In the genomic region with DNA sequence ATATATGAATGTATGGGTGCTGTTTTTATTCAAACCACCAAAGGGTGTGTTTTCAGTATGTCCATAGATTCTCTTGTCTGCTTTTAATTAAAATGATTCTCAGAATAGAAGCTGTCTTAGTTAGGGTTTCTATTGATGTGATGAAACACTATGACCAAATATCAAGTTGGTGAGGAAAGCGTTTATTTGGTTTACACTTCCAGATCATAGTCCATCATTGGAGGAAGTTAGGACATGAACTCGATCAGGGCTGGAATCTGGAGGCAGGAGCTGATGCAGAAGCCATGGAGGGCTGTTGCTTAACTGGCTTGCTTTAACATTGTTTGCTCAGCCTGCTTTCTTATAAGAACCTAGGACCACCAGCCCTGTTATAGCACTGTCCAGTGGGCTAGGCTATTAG, we compare ENCODE assay signal across 20 mouse cellular contexts. TPM values are rescaled to one million over a fixed set of nuclear protein-coding genes. Genes with fewer than 3 reads are reported as not detected.
DNase-seq lines count a peak whose midpoint lies in the region; ATAC-seq and TF ChIP-seq lines count a peak whose summit lies in the region.
"Had no signal": no experiment of that assay in that cellular context is flagged by ENCODE, and none has a peak within 500 bp of the region (broad histone marks: within the 10 kb centered on the region; RNA-seq: fewer than 3 reads in every experiment).

No protein-coding gene starts in this region.

- DNase-seq in liver, adult 2 months (ENCODE audit: extremely low read depth, low read depth, low spot score): peak; percentile 93
- DNase-seq in liver: no peak
- no peak for DNase-seq in liver, embryonic 11.5 days (ENCODE audit: low spot score)
- no peak for DNase-seq in liver, postnatal 0 days
- DNase-seq: adrenal gland, adult 2 months; adrenal gland, adult 8-10 months; adrenal gland, postnatal 10 days; adrenal gland, postnatal 14 days; adrenal gland, postnatal 25 days; adrenal gland, postnatal 36 days; B cell, adult 2 months; cerebellum, adult 11 months; cerebellum, adult 11-12 months; cerebellum, adult 18-20 months had no signal

- H3K79me2 ChIP-seq in liver, adult 2 months (ENCODE audit: control insufficient read depth, insufficient read depth, low read length): peaks cover 32% of the 10 kb centered on the region

- WGBS in liver, adult 2 months: 21% methylated on average over 2 of the region's 2 CpGs
- WGBS in liver, embryonic 16.5 days (ENCODE audit: insufficient replicate concordance): 65% methylated on average over 2 of the region's 2 CpGs
- 79% methylated on average over 2 of the region's 2 CpGs for WGBS in liver, embryonic 11.5 days
- WGBS in liver, postnatal 0 days (ENCODE audit: insufficient replicate concordance): 57% methylated on average over 2 of the region's 2 CpGs
- WGBS in liver, embryonic 12.5 days (ENCODE audit: insufficient replicate concordance): 71% methylated on average over 2 of the region's 2 CpGs

- no peak overlapping the region for H3K4me2 ChIP-seq in liver, embryonic 16.5 days (ENCODE audit: low read depth, low read length)
- no peak overlapping the region for H3K4me2 ChIP-seq in liver, embryonic 11.5 days
- no peak overlapping the region; the same call in 1 of the 2 replicates for H3K4me2 ChIP-seq in liver, postnatal 0 days (ENCODE audit: low read depth, low read length)
- H3K4me2 ChIP-seq in liver, embryonic 12.5 days: no peak overlapping the region

- TF ChIP-seq CTCF in liver, adult 2 months (IDR thresholded peaks at IDR 0.05; ENCODE audit: low read depth, low read length): no peak
- TF ChIP-seq CTCF in liver, postnatal 0 days (IDR thresholded peaks at IDR 0.05; ENCODE audit: low read depth): no peak

- H3K27me3 ChIP-seq in liver, adult 2 months (ENCODE audit: control insufficient read depth, insufficient read depth, low read length): no peaks in the 10 kb centered on the region
- no peaks in the 10 kb centered on the region for H3K27me3 ChIP-seq in liver, embryonic 16.5 days (ENCODE audit: control insufficient read depth, insufficient read depth, low read depth, low read length)
- no peaks in the 10 kb centered on the region for H3K27me3 ChIP-seq in liver, embryonic 11.5 days (replicated peaks; ENCODE audit: control insufficient read depth, insufficient read depth, low read length)
- H3K27me3 ChIP-seq in liver, postnatal 0 days (ENCODE audit: insufficient read depth, low read length): no peaks in the 10 kb centered on the region
- H3K27me3 ChIP-seq in liver, embryonic 12.5 days (replicated peaks): no peaks in the 10 kb centered on the region
- H3K27me3 ChIP-seq: CH12.LX, Patski had no signal

- peaks cover 5% of the 10 kb centered on the region for H3K9me3 ChIP-seq in liver, embryonic 16.5 days (replicated peaks; ENCODE audit: control insufficient read depth, low read length)
- 0 out of 2 replicates have a peak, but pooled peaks cover 2% of the 10 kb centered on the region for H3K9me3 ChIP-seq in liver, embryonic 11.5 days (ENCODE audit: control insufficient read depth, low read length)
- peaks cover 10% of the 10 kb centered on the region; the same call in 1 of the 2 replicates for H3K9me3 ChIP-seq in liver, postnatal 0 days (ENCODE audit: low read length)
- H3K9me3 ChIP-seq in liver, embryonic 12.5 days (replicated peaks): peaks cover 12% of the 10 kb centered on the region

- TF ChIP-seq POLR2A in liver, adult 2 months (IDR thresholded peaks at IDR 0.05; ENCODE audit: extremely low read depth, insufficient read depth, low read length): no peak

- no peak overlapping the region for H3K27ac ChIP-seq in liver, adult 2 months (replicated peaks; ENCODE audit: insufficient read depth, low read depth, low read length)
- H3K27ac ChIP-seq in liver, embryonic 16.5 days (ENCODE audit: low read length): no peak overlapping the region
- no peak overlapping the region for H3K27ac ChIP-seq in liver, embryonic 11.5 days (ENCODE audit: low read depth, low read length)
- H3K27ac ChIP-seq in liver, postnatal 0 days (ENCODE audit: low read depth): peak overlapping the region; percentile 58; the same call in 1 of the 2 replicates
- H3K27ac ChIP-seq in liver, embryonic 12.5 days: no peak overlapping the region

- H3K4me1 ChIP-seq in liver, adult 2 months (ENCODE audit: control insufficient read depth, insufficient read depth, low read length): peaks cover 34% of the 10 kb centered on the region
- H3K4me1 ChIP-seq in liver, embryonic 16.5 days (ENCODE audit: control insufficient read depth, low read depth, low read length): no peaks in the 10 kb centered on the region; the same call in none of the 2 replicates
- H3K4me1 ChIP-seq in liver, embryonic 11.5 days (replicated peaks; ENCODE audit: control insufficient read depth, insufficient read depth, low read length): no peaks in the 10 kb centered on the region; the same call in 1 of the 2 replicates
- H3K4me1 ChIP-seq in liver, postnatal 0 days (ENCODE audit: insufficient read depth): peaks cover 11% of the 10 kb centered on the region
- H3K4me1 ChIP-seq in liver, embryonic 12.5 days: peaks cover 15% of the 10 kb centered on the region

- no peaks in the 10 kb centered on the region for H3K36me3 ChIP-seq in liver, adult 2 months (ENCODE audit: control insufficient read depth, insufficient read depth, low read length)
- peaks cover 8% of the 10 kb centered on the region for H3K36me3 ChIP-seq in liver, embryonic 16.5 days (ENCODE audit: control insufficient read depth, insufficient read depth)
- H3K36me3 ChIP-seq in liver, embryonic 11.5 days (ENCODE audit: control insufficient read depth, insufficient read depth, low read length): peaks cover 6% of the 10 kb centered on the region
- no peaks in the 10 kb centered on the region; the same call in 1 of the 2 replicates for H3K36me3 ChIP-seq in liver, postnatal 0 days (replicated peaks; ENCODE audit: insufficient read depth, low read length)
- H3K36me3 ChIP-seq in liver, embryonic 12.5 days: peaks cover 14% of the 10 kb centered on the region

- no peak overlapping the region for H3K4me3 ChIP-seq in liver, adult 2 months (ENCODE audit: insufficient read depth, low read depth, low read length)
- no peak overlapping the region for H3K4me3 ChIP-seq in liver, embryonic 16.5 days (ENCODE audit: low read depth, low read length)
- H3K4me3 ChIP-seq in liver, embryonic 11.5 days (ENCODE audit: low read depth, low read length): no peak overlapping the region
- H3K4me3 ChIP-seq in liver, postnatal 0 days (ENCODE audit: low read depth, low read length): no peak overlapping the region
- H3K4me3 ChIP-seq in liver, embryonic 12.5 days: no peak overlapping the region

- H3K9ac ChIP-seq in liver, adult 2 months (ENCODE audit: low read depth, low read length): no peak overlapping the region
- no peak overlapping the region for H3K9ac ChIP-seq in liver, embryonic 16.5 days (ENCODE audit: low read depth, low read length)
- no peak overlapping the region for H3K9ac ChIP-seq in liver, embryonic 11.5 days (ENCODE audit: low read depth, low read length)
- no peak overlapping the region for H3K9ac ChIP-seq in liver, postnatal 0 days (replicated peaks)
- no peak overlapping the region for H3K9ac ChIP-seq in liver, embryonic 12.5 days

- peak; percentile 47; the same call in 1 of the 2 replicates for ATAC-seq in liver, embryonic 16.5 days (ENCODE audit: low read depth)
- no peak for ATAC-seq in liver, embryonic 11.5 days (replicated peaks; ENCODE audit: low FRiP score)
- ATAC-seq in liver, postnatal 0 days: peak; percentile 81
- no peak for ATAC-seq in liver, embryonic 12.5 days
- ATAC-seq: activated CD4-positive, CD25-positive, alpha-beta regulatory T cell, adult 4 months; CD4-positive, CD25-positive, alpha-beta regulatory T cell, adult 4 months; Patski had no signal

- no peak for TF ChIP-seq EP300 in liver, postnatal 0 days (IDR thresholded peaks at IDR 0.05; ENCODE audit: low read depth)

RNA-seq across cellular contexts. Expression of gene Fam193a, which starts 12.0 kb away (rescaled TPM):
- 10.2 and 12.6 TPM in 2 replicates for total RNA-seq in liver, adult 2 months (2014; rRNA removed)
- polyA plus RNA-seq in liver, adult 2 months (2012; rRNA removed): 16.4 and 22.6 TPM in 2 replicates
- 3.2 and 3.3 TPM in 2 replicates for polyA plus RNA-seq in liver, embryonic 16.5 days (2015; fragmentation: Nextera tagmentation; extraction: Ambion mirVana)
- 8.8 and 8.9 TPM in 2 replicates for polyA plus RNA-seq in liver, embryonic 11.5 days (2014; fragmentation: Nextera tagmentation; extraction: Ambion mirVana)
- 2.2 and 2.7 TPM in 2 replicates for polyA plus RNA-seq in liver, postnatal 0 days (2015; fragmentation: Nextera tagmentation; extraction: Ambion mirVana)
- 4.9 and 5.1 TPM in 2 replicates for polyA plus RNA-seq in liver, embryonic 12.5 days (2016; fragmentation: Nextera tagmentation; extraction: Ambion mirVana)

RNA-seq across cellular contexts. Expression of gene Rnf4, which starts 45.6 kb away (rescaled TPM):
- 76.7 and 78.3 TPM in 2 replicates for total RNA-seq in liver, adult 2 months (2014; rRNA removed)
- 46.2 and 50.6 TPM in 2 replicates for polyA plus RNA-seq in liver, adult 2 months (2012; rRNA removed)
- polyA plus RNA-seq in liver, embryonic 16.5 days (2015; fragmentation: Nextera tagmentation; extraction: Ambion mirVana): 68.3 and 68.4 TPM in 2 replicates
- polyA plus RNA-seq in liver, embryonic 11.5 days (2014; fragmentation: Nextera tagmentation; extraction: Ambion mirVana): 151 and 174 TPM in 2 replicates
- 60.0 and 60.4 TPM in 2 replicates for polyA plus RNA-seq in liver, postnatal 0 days (2015; fragmentation: Nextera tagmentation; extraction: Ambion mirVana)
- polyA plus RNA-seq in liver, embryonic 12.5 days (2016; fragmentation: Nextera tagmentation; extraction: Ambion mirVana): 111 TPM in 2 replicates

Comparison
In these comparisons a context has a peak if more than half of its experiments do, and no peak if none do; other contexts are left out.
1. ATAC-seq: peak in liver, embryonic 16.5 days (single experiment) and liver, postnatal 0 days (single experiment); none in liver, embryonic 11.5 days (single experiment) and liver, embryonic 12.5 days (single experiment).